Mouse (Mus musculus): ENCODE measurements around the gene Erbb2.

DNA sequence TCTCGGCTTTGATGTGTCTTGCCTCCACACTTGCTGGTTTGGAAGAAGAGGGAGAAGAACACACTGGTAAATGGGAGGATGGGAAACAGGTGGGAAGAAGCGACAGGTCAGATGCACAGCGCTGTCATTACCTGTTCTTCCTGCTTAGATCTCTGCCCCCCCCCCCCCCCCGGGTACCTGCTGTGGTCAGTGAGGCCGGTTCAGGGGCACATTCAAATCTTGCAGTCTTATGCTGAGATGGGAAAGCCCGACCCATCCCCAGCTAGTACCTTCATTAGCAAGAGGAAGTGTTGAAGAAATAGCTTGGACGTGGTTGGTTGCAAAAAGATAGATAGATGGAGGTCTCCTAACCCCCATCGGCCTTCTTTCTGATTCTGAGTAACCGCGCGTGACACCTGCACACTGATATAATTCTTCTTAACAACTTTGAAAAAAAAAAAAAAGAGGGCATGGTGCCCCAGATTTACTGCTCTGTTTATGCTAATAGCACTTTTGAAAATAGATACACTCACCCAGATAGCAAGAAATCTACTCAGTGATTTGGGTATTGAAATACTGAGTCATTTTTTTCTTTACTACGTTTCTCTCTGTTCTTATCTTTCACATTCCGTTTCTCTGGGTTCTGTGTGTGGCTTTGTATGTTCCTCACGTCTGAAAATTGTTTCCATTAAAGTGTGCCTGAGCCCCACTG is 64.9 kb downstream of the Erbb2 start:
- no peak for TF ChIP-seq CTCF (IDR thresholded peaks at IDR 0.05; ENCODE audit: low read depth, low read length)
- TF ChIP-seq POLR2A (IDR thresholded peaks at IDR 0.05; ENCODE audit: extremely low read depth, insufficient read depth, low read length) = no peak

All from liver, adult 2 months (tissue).